In genomic region chr10:10107123-10107525, GRCm38 (mm10) we compare ENCODE assay signal across 10 mouse cellular contexts.
DNase-seq lines count a peak whose midpoint lies in the region; ATAC-seq and TF ChIP-seq lines count a peak whose summit lies in the region.
"Had no signal": no experiment of that assay in that cellular context is flagged by ENCODE, and none has a peak within 500 bp of the region (broad histone marks: within the 10 kb centered on the region; RNA-seq: fewer than 3 reads in every experiment).

No protein-coding gene starts in this region.

- WGBS in midbrain, postnatal 0 days, result 50% methylated on average over 3 of the region's 3 CpGs

- no peaks in the 10 kb centered on the region for H3K4me1 ChIP-seq in midbrain, postnatal 0 days (ENCODE audit: insufficient read depth, low read length)
- H3K4me1 ChIP-seq: heart, embryonic 13.5 days; limb, embryonic 12.5 days had no signal

- H3K4me2 ChIP-seq in midbrain, postnatal 0 days (ENCODE audit: low read depth, low read length, poor library complexity, severe bottlenecking), result no peak overlapping the region
- H3K4me2 ChIP-seq: heart, embryonic 13.5 days; limb, embryonic 12.5 days had no signal

- no peak overlapping the region for H3K9ac ChIP-seq in midbrain, postnatal 0 days (replicated peaks; ENCODE audit: low read length, poor library complexity, severe bottlenecking)
- H3K9ac ChIP-seq: heart, embryonic 13.5 days; limb, embryonic 12.5 days had no signal

- no peaks in the 10 kb centered on the region for H3K27me3 ChIP-seq in midbrain, postnatal 0 days (ENCODE audit: insufficient read depth, low read length)
- H3K27me3 ChIP-seq: heart, embryonic 13.5 days; limb, embryonic 12.5 days had no signal

- peak; percentile 92 for DNase-seq in layer of hippocampus, adult 9-11 months
- DNase-seq in midbrain, postnatal 0 days (ENCODE audit: low spot score), result peak; percentile 61
- DNase-seq in gastrocnemius, postnatal 4 days (ENCODE audit: low spot score in 2 of 2), result no peak
- DNase-seq in T-cell, adult 2 months (ENCODE audit: low spot score), result no peak
- no peak for DNase-seq in testis, postnatal 10 days (ENCODE audit: low spot score)

- ATAC-seq in cerebellum, adult (ENCODE audit: insufficient number of reproducible peaks, low FRiP score, low TSS enrichment), result peak; percentile 77
- ATAC-seq in common myeloid progenitor, adult 5-6 weeks (replicated peaks; ENCODE audit: low read depth, poor library complexity, severe bottlenecking), result peak; percentile 83
- peak; percentile 65 for ATAC-seq in midbrain, postnatal 0 days (ENCODE audit: low FRiP score)

- no peak for TF ChIP-seq CTCF in midbrain, postnatal 0 days (IDR thresholded peaks at IDR 0.05)

- peak overlapping the region; percentile 6; the same call in 1 of the 2 replicates for H3K27ac ChIP-seq in midbrain, postnatal 0 days (ENCODE audit: low read depth, low read length)
- H3K27ac ChIP-seq: heart, embryonic 13.5 days; limb, embryonic 12.5 days had no signal

- no peak overlapping the region for H3K4me3 ChIP-seq in midbrain, postnatal 0 days (ENCODE audit: low read depth, low read length)
- H3K4me3 ChIP-seq: heart, embryonic 13.5 days; limb, embryonic 12.5 days; myocyte had no signal

- H3K36me3 ChIP-seq in midbrain, postnatal 0 days (ENCODE audit: insufficient read depth, low read length), result no peaks in the 10 kb centered on the region
- H3K36me3 ChIP-seq: heart, embryonic 13.5 days; limb, embryonic 12.5 days had no signal

- no peaks in the 10 kb centered on the region for H3K9me3 ChIP-seq in midbrain, postnatal 0 days (ENCODE audit: low read length)
- H3K9me3 ChIP-seq: heart, embryonic 13.5 days; limb, embryonic 12.5 days had no signal

Comparison
In these comparisons a context has a peak if more than half of its experiments do, and no peak if none do; other contexts are left out.
1. DNase-seq: peak in layer of hippocampus, adult 9-11 months (single experiment) and midbrain, postnatal 0 days (single experiment); none in gastrocnemius, postnatal 4 days (0 of 2), T-cell, adult 2 months (single experiment) and testis, postnatal 10 days (single experiment).
2. Peak in every context shown above with its lines, with median percentiles within 50 percentile points of each other: ATAC-seq.